Comparison of ENCODE assay signal across 17 mouse cellular contexts in the genomic region with DNA sequence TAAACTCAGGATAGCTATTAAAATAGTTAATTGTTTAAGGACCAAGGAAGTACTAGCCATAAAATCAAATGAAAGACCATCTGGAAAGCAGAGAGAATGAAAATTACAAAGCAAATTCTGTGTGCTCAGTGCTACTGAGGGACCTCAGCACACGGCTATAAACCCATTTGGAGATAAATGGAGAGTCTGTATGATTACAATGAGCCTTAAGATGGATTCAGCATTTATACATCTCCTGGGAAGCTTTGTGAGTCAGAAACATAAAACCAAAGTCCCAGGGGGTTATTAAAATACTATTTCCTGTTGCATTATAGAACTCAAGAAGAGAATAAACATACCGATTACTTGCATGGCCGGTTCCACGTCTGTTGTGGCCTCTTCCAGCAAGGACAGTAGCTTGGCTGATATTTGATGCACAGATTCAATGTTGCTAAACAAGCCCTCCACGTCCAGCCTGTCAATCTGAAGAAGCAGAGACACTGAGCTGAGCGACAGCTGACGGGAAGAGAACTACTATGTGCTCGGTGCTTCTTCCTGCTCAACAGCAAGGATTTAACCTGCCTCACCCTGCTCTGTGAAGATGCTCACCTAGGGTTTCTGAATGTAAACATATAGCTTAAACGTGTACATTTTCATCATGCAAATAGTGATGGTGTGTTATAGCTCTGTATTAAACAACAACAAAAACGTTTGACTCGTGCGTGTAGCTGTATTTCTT. TPM values are rescaled to one million over a fixed set of nuclear protein-coding genes. Genes with fewer than 3 reads are reported as not detected.
"Had no signal": no experiment of that assay in that cellular context is flagged by ENCODE, and none has a peak within 500 bp of the region (broad histone marks: within the 10 kb centered on the region; RNA-seq: fewer than 3 reads in every experiment).

No protein-coding gene starts in this region.

- H3K36me3 ChIP-seq: kidney, embryonic 15.5 days; limb, embryonic 12.5 days; liver, embryonic 13.5 days; lung, embryonic 15.5 days; midbrain, embryonic 12.5 days had no signal

- ATAC-seq: liver, postnatal 0 days; midbrain, embryonic 16.5 days had no signal

- H3K4me3 ChIP-seq: kidney, embryonic 15.5 days; limb, embryonic 12.5 days; liver, embryonic 13.5 days; lung, embryonic 15.5 days; midbrain, embryonic 12.5 days had no signal

- H3K9me3 ChIP-seq: kidney, embryonic 15.5 days; limb, embryonic 12.5 days; liver, embryonic 13.5 days; lung, embryonic 15.5 days; midbrain, embryonic 12.5 days had no signal

- H3K9ac ChIP-seq: kidney, embryonic 15.5 days; limb, embryonic 12.5 days; liver, embryonic 13.5 days; liver, postnatal 0 days; lung, embryonic 15.5 days; midbrain, embryonic 12.5 days had no signal

- H3K4me2 ChIP-seq: kidney, embryonic 15.5 days; limb, embryonic 12.5 days; liver, embryonic 13.5 days; lung, embryonic 15.5 days; midbrain, embryonic 12.5 days had no signal

- H3K27ac ChIP-seq: kidney, embryonic 15.5 days; limb, embryonic 12.5 days; liver, embryonic 13.5 days; lung, embryonic 15.5 days; midbrain, embryonic 12.5 days had no signal

- H3K27me3 ChIP-seq: kidney, embryonic 15.5 days; limb, embryonic 12.5 days; liver, embryonic 13.5 days; lung, embryonic 15.5 days; midbrain, embryonic 12.5 days had no signal

- DNase-seq: kidney, adult 2 months; kidney, postnatal 14 days; layer of hippocampus, adult 9-11 months; liver; liver, embryonic 13.5 days; liver, postnatal 0 days; right cerebral cortex, adult 18-20 months; right cerebral cortex, postnatal 25 days; thymus, adult 18-20 months; thymus, postnatal 14 days had no signal

- H3K4me1 ChIP-seq: kidney, embryonic 15.5 days; liver, embryonic 13.5 days; lung, embryonic 15.5 days; midbrain, embryonic 12.5 days had no signal

RNA-seq across cellular contexts. Expression of gene Arhgef38, which starts 58.6 kb away (rescaled TPM):
- total RNA-seq: left cerebral cortex, postnatal 36 days; megakaryocyte-erythroid progenitor cell, adult 5-6 weeks had no signal
- polyA plus RNA-seq: limb, embryonic 12.5 days; liver, embryonic 13.5 days had no signal
